Mouse (Mus musculus) lung, adult 18-20 months (tissue): Measurements from ENCODE around the gene Oas1a.
"Not testable (repeated sequence)": the region's sequence is repeated elsewhere in the genome, so short reads cannot be mapped to it uniquely, and the experiment has no call there.

Experiments used
- DNase-seq, 2 experiments: peaks; one replicate each; pipeline ENCODE4 v3.0.0; 2022; ENCODE audit warnings: mixed read lengths in 2 of 2

Oas1a gene

GRCm38 (mm10) chr5:120892243-120892660 lies 15.1 kb downstream of the Oas1a start:
- no peak for DNase-seq

- DNase-seq: not testable (repeated sequence)
Observed at GRCm38 (mm10) chr5:120891566-120892242, 15.6 kb downstream of the Oas1a start.

- DNase-seq: no peak
Observed at GRCm38 (mm10) chr5:120890991-120891390, 16.3 kb downstream of the Oas1a start.

GRCm38 (mm10) chr5:120890026-120890425 lies 17.3 kb downstream of the Oas1a start:
- DNase-seq: no peak

GRCm38 (mm10) chr5:120888294-120888815 lies 19.0 kb downstream of the Oas1a start:
- not testable (repeated sequence) for DNase-seq

- DNase-seq: no peak
Observed at GRCm38 (mm10) chr5:120887831-120888230, 19.5 kb downstream of the Oas1a start.

- peak; percentile 18 to 33 for DNase-seq
Observed at GRCm38 (mm10) chr5:120887413-120887812, 19.9 kb downstream of the Oas1a start, which contains the start of gene Oas1g. Oas1g (minus strand) TSS chr5:120887613.

- DNase-seq: not testable (repeated sequence)
Observed at GRCm38 (mm10) chr5:120881681-120882080, 25.6 kb downstream of the Oas1a start.

GRCm38 (mm10) chr5:120878803-120879202 lies 28.5 kb downstream of the Oas1a start:
- not testable (repeated sequence) for DNase-seq

GRCm38 (mm10) chr5:120877407-120877806 lies 29.9 kb downstream of the Oas1a start:
- DNase-seq: not testable (repeated sequence)

- not testable (repeated sequence) for DNase-seq
Observed at GRCm38 (mm10) chr5:120876839-120877238, 30.5 kb downstream of the Oas1a start.

GRCm38 (mm10) chr5:120871469-120871868 lies 35.9 kb downstream of the Oas1a start:
- DNase-seq: no peak

GRCm38 (mm10) chr5:120870782-120871181 lies 36.5 kb downstream of the Oas1a start:
- DNase-seq: no peak

- DNase-seq: no peak
Observed at GRCm38 (mm10) chr5:120870081-120870480, 37.2 kb downstream of the Oas1a start.

- DNase-seq: no peak
Observed at GRCm38 (mm10) chr5:120869436-120870015, 37.8 kb downstream of the Oas1a start.

GRCm38 (mm10) chr5:120865336-120865860 lies 41.9 kb downstream of the Oas1a start:
- no peak for DNase-seq

GRCm38 (mm10) chr5:120861121-120861520 lies 46.2 kb downstream of the Oas1a start, which contains the start of gene Oas1h:
Oas1h (plus strand) TSS chr5:120861421.
- no peak for DNase-seq

GRCm38 (mm10) chr5:120859241-120859640 lies 48.1 kb downstream of the Oas1a start:
- DNase-seq: no peak

- peak; percentile 25 to 29 for DNase-seq
Observed at GRCm38 (mm10) chr5:120849601-120850136, 57.7 kb downstream of the Oas1a start.

GRCm38 (mm10) chr5:120847067-120847466 lies 60.3 kb downstream of the Oas1a start, which contains the start of gene Oas1f:
Oas1f (plus strand) TSS chr5:120847367.
- no peak for DNase-seq
